Mouse (Mus musculus) forebrain, embryonic 13.5 days (tissue): ENCODE results near the gene Ube2d3. TPM values are rescaled to one million over a fixed set of nuclear protein-coding genes. Genes with fewer than 3 reads are reported as not detected.
A peak's percentile ranks its signal among the peaks of the same experiment; 100 is the strongest.
"Not testable (repeated sequence)": the region's sequence is repeated elsewhere in the genome, so short reads cannot be mapped to it uniquely, and the experiment has no call there.

Source experiments
- ATAC-seq: fragments of 200-750 bp; cut with Nextera tagmentation; 2 replicates; pipeline ENCODE4 v1.8.0; 2017
- H3K27ac ChIP-seq: fragments of 300-500 bp; sonication (generic); 2 replicates; pipeline ENCODE4 v1.5.1; 2015; ENCODE audit warnings: inconsistent platforms, mild to moderate bottlenecking, moderate library complexity
- H3K27me3 ChIP-seq: fragments of 300-500 bp; sonication (generic); 2 replicates; pipeline ENCODE4 v1.6.1; 2015; ENCODE audit warnings: mild to moderate bottlenecking, inconsistent platforms
- H3K36me3 ChIP-seq: fragments of 300-500 bp; sonication (generic); 2 replicates; pipeline ENCODE4 v1.6.1; 2015; ENCODE audit warnings: mild to moderate bottlenecking, inconsistent platforms; ENCODE audit not compliant: poor library complexity, severe bottlenecking
- H3K4me1 ChIP-seq: fragments of 300-500 bp; sonication (generic); 2 replicates; pipeline ENCODE4 v1.6.1; 2015; ENCODE audit warnings: inconsistent platforms
- H3K4me2 ChIP-seq: fragments of 300-500 bp; sonication (generic); 2 replicates; pipeline ENCODE4 v1.6.1; 2015; ENCODE audit warnings: inconsistent platforms, mild to moderate bottlenecking, moderate library complexity
- H3K4me3 ChIP-seq: fragments of 300-500 bp; sonication (generic); 2 replicates; pipeline ENCODE4 v1.5.1; 2015; ENCODE audit warnings: mild to moderate bottlenecking, inconsistent platforms
- H3K9ac ChIP-seq: fragments of 300-500 bp; sonication (generic); 2 replicates; pipeline ENCODE4 v1.6.1; 2015; ENCODE audit warnings: mild to moderate bottlenecking, inconsistent platforms
- H3K9me3 ChIP-seq: fragments of 300-500 bp; sonication (generic); replicated peaks from 2 replicates; pipeline ENCODE4 v1.6.1; 2016; ENCODE audit warnings: inconsistent platforms
- WGBS: fragments of 180-500 bp; shearing (Covaris S2); methylation state at CpG from one replicate; pipeline ENCODE4 v1.1.7; 2015; 5-methylcytosine and 5-hydroxymethylcytosine counted together
- polyA plus RNA-seq: library from polyadenylated mRNA; unstranded; fragments of >200 nt; fragmentation: Nextera tagmentation; extraction: Ambion mirVana; gene quantifications from 2 replicates; pipeline ENCODE4 v1.2.1, GENCODE M21; 2015

Ube2d3 gene
- polyA plus RNA-seq, 1 experiment from 2014 or later, result 470 TPM

GRCm38 (mm10) chr3:135480767-135481166 lies 42.8 kb downstream of the Ube2d3 start:
- no peak overlapping the region for H3K9ac ChIP-seq
- WGBS, result 87% methylated on average over 6 of the region's 6 CpGs
- no peak overlapping the region for H3K4me2 ChIP-seq
- H3K36me3 ChIP-seq, result no peaks in the 10 kb centered on the region
- no peak overlapping the region for H3K4me3 ChIP-seq
- no peak for ATAC-seq
- peaks cover 6% of the 10 kb centered on the region; the same call in 1 of the 2 replicates for H3K4me1 ChIP-seq
- no peaks in the 10 kb centered on the region for H3K27me3 ChIP-seq
- H3K27ac ChIP-seq, result no peak overlapping the region
- no peaks in the 10 kb centered on the region for H3K9me3 ChIP-seq

GRCm38 (mm10) chr3:135481608-135482007 lies 43.7 kb downstream of the Ube2d3 start:
- Histone ChIP-seq H3K9ac (no peak overlapping the region), H3K27me3 (no peaks in the 10 kb centered on the region), H3K4me3 (no peak overlapping the region), H3K4me1 (peaks cover 6% of the 10 kb centered on the region; the same call in 1 of the 2 replicates), H3K9me3 (no peaks in the 10 kb centered on the region), H3K27ac (no peak overlapping the region), H3K36me3 (no peaks in the 10 kb centered on the region), H3K4me2 (no peak overlapping the region)
- no peak for ATAC-seq
- 82% methylated on average over 3 of the region's 3 CpGs for WGBS

GRCm38 (mm10) chr3:135484650-135485049 lies 46.7 kb downstream of the Ube2d3 start:
- H3K27ac ChIP-seq, H3K4me1 ChIP-seq, H3K9me3 ChIP-seq, ATAC-seq, H3K36me3 ChIP-seq, H3K27me3 ChIP-seq, H3K9ac ChIP-seq: not testable (repeated sequence)
- WGBS, result 89% methylated on average over 15 of the region's 15 CpGs
- peak overlapping the region; percentile 99 for H3K4me2 ChIP-seq
- H3K4me3 ChIP-seq, result peak overlapping the region; percentile 63; the same call in 1 of the 2 replicates

GRCm38 (mm10) chr3:135485128-135485899 lies 47.4 kb downstream of the Ube2d3 start, which contains the start of gene Manba:
Gene Manba (plus strand): TSS chr3:135485611.
- peak; percentile 93 for ATAC-seq
- Histone ChIP-seq H3K4me3 (peak within 1 kb of the TSS; percentile 63), H3K9ac (peak within 1 kb of the TSS; percentile 74), H3K27me3 (no peaks in the 10 kb centered on the region), H3K36me3 (no peaks in the 10 kb centered on the region), H3K9me3 (no peaks in the 10 kb centered on the region), H3K4me1 (peaks cover 6% of the 10 kb centered on the region; the same call in 1 of the 2 replicates), H3K4me2 (peak within 1 kb of the TSS; percentile 99), H3K27ac (no peak within 1 kb of the TSS)
- WGBS, result 2% methylated on average over 48 of the region's 48 CpGs

GRCm38 (mm10) chr3:135485900-135486241 lies 47.9 kb downstream of the Ube2d3 start:
- WGBS, result 16% methylated on average over 9 of the region's 9 CpGs
- ATAC-seq, result no peak; the same call in 1 of the 2 replicates
- Histone ChIP-seq H3K27ac (no peak overlapping the region), H3K9ac (peak overlapping the region; percentile 74), H3K36me3 (no peaks in the 10 kb centered on the region), H3K4me2 (peak overlapping the region; percentile 99), H3K4me3 (peak overlapping the region; percentile 63), H3K9me3 (no peaks in the 10 kb centered on the region), H3K4me1 (peaks cover 6% of the 10 kb centered on the region; the same call in 1 of the 2 replicates), H3K27me3 (no peaks in the 10 kb centered on the region)

GRCm38 (mm10) chr3:135486351-135486750 lies 48.4 kb downstream of the Ube2d3 start:
- no peaks in the 10 kb centered on the region for H3K36me3 ChIP-seq
- peak overlapping the region; percentile 99 for H3K4me2 ChIP-seq
- WGBS, result 75% methylated on average over 5 of the region's 5 CpGs

GRCm38 (mm10) chr3:135487803-135488202 lies 49.9 kb downstream of the Ube2d3 start:
- no peak for ATAC-seq
- 91% methylated on average over 4 of the region's 4 CpGs for WGBS
- Histone ChIP-seq H3K4me1 (peaks cover 6% of the 10 kb centered on the region; the same call in 1 of the 2 replicates), H3K9me3 (no peaks in the 10 kb centered on the region), H3K27me3 (no peaks in the 10 kb centered on the region), H3K4me3 (no peak overlapping the region), H3K27ac (no peak overlapping the region), H3K36me3 (no peaks in the 10 kb centered on the region), H3K9ac (no peak overlapping the region), H3K4me2 (no peak overlapping the region)

More at GRCm38 (mm10) chr3:135486351-135486750, 48.4 kb downstream of the Ube2d3 start:
- no peak for ATAC-seq
- H3K4me1 ChIP-seq, result peaks cover 6% of the 10 kb centered on the region; the same call in 1 of the 2 replicates
- H3K4me3 ChIP-seq, result 0 out of 2 replicates have a peak overlapping the region, but pooled peaks have one; percentile 63
- no peak overlapping the region for H3K9ac ChIP-seq
- H3K27me3 ChIP-seq, result no peaks in the 10 kb centered on the region
- no peak overlapping the region for H3K27ac ChIP-seq
- no peaks in the 10 kb centered on the region for H3K9me3 ChIP-seq

- Histone ChIP-seq H3K9me3 (no peaks in the 10 kb centered on the region), H3K4me1 (peaks cover 6% of the 10 kb centered on the region; the same call in 1 of the 2 replicates), H3K4me3 (no peak overlapping the region), H3K9ac (no peak overlapping the region), H3K36me3 (no peaks in the 10 kb centered on the region), H3K27ac (no peak overlapping the region), H3K27me3 (no peaks in the 10 kb centered on the region), H3K4me2 (no peak overlapping the region)
- no peak for ATAC-seq
- 87% methylated on average over 5 of the region's 5 CpGs for WGBS
Observed at GRCm38 (mm10) chr3:135489865-135490520, 52.0 kb downstream of the Ube2d3 start.

- H3K9ac ChIP-seq, result no peak overlapping the region
- H3K4me3 ChIP-seq, result no peak overlapping the region
- no peaks in the 10 kb centered on the region for H3K4me1 ChIP-seq
- H3K9me3 ChIP-seq, result no peaks in the 10 kb centered on the region
- no peaks in the 10 kb centered on the region for H3K36me3 ChIP-seq
- no peak overlapping the region for H3K4me2 ChIP-seq
- ATAC-seq, result no peak
- WGBS, result 88% methylated on average over 6 of the region's 6 CpGs
- no peak overlapping the region for H3K27ac ChIP-seq
- no peaks in the 10 kb centered on the region for H3K27me3 ChIP-seq
Observed at GRCm38 (mm10) chr3:135491102-135491501, 53.2 kb downstream of the Ube2d3 start.

- H3K4me1 ChIP-seq, H3K27me3 ChIP-seq, H3K9me3 ChIP-seq, H3K36me3 ChIP-seq, H3K9ac ChIP-seq, ATAC-seq, H3K4me2 ChIP-seq, H3K27ac ChIP-seq, H3K4me3 ChIP-seq: not testable (repeated sequence)
- 88% methylated on average over 7 of the region's 7 CpGs for WGBS
Observed at GRCm38 (mm10) chr3:135493320-135493719, 55.4 kb downstream of the Ube2d3 start.

GRCm38 (mm10) chr3:135497956-135498355 lies 60.0 kb downstream of the Ube2d3 start:
- H3K4me3 ChIP-seq, H3K4me1 ChIP-seq, H3K27ac ChIP-seq, H3K9me3 ChIP-seq, H3K27me3 ChIP-seq, H3K4me2 ChIP-seq, ATAC-seq, H3K9ac ChIP-seq, H3K36me3 ChIP-seq: not testable (repeated sequence)
- WGBS, result 90% methylated on average over 4 of the region's 4 CpGs

- H3K4me1 ChIP-seq, result no peaks in the 10 kb centered on the region
- no peak overlapping the region for H3K4me2 ChIP-seq
- no peak overlapping the region for H3K27ac ChIP-seq
- no peaks in the 10 kb centered on the region for H3K27me3 ChIP-seq
- H3K36me3 ChIP-seq, result no peaks in the 10 kb centered on the region
- 94% methylated on average over 5 of the region's 5 CpGs for WGBS
- no peak overlapping the region for H3K9ac ChIP-seq
- no peak overlapping the region for H3K4me3 ChIP-seq
- ATAC-seq, result no peak
- no peaks in the 10 kb centered on the region for H3K9me3 ChIP-seq
Observed at GRCm38 (mm10) chr3:135498891-135499290, 60.9 kb downstream of the Ube2d3 start.
